Mouse (Mus musculus) thymus, postnatal 25 days (tissue): ENCODE measurements around the gene Abcb10.
"Not testable (repeated sequence)": the region's sequence is repeated elsewhere in the genome, so short reads cannot be mapped to it uniquely, and the experiment has no call there.

ENCODE experiments used
- DNase-seq: peaks from one replicate; pipeline ENCODE4 v3.0.0; 2022

Gene Abcb10

GRCm38 (mm10) chr8:123980239-123980638, 2.7 kb downstream of the Abcb10 start:
- DNase-seq, result no peak

- DNase-seq, result no peak
These were observed 4.0 kb downstream of the Abcb10 start for GRCm38 (mm10) chr8:123978926-123979325.

- no peak for DNase-seq
These were observed 4.6 kb downstream of the Abcb10 start for GRCm38 (mm10) chr8:123978166-123978838.

- no peak for DNase-seq
These were observed 5.4 kb downstream of the Abcb10 start for GRCm38 (mm10) chr8:123977499-123977898.

- DNase-seq, result no peak
These were observed 9.4 kb downstream of the Abcb10 start for GRCm38 (mm10) chr8:123973495-123973894.

- no peak for DNase-seq
These were observed 16.0 kb downstream of the Abcb10 start for GRCm38 (mm10) chr8:123966896-123967295.

GRCm38 (mm10) chr8:123961371-123961770, 21.6 kb downstream of the Abcb10 start:
- no peak for DNase-seq

- DNase-seq, result not testable (repeated sequence)
These were observed 22.4 kb downstream of the Abcb10 start for GRCm38 (mm10) chr8:123960556-123960955.

GRCm38 (mm10) chr8:123960056-123960455, 22.9 kb downstream of the Abcb10 start:
- no peak for DNase-seq

GRCm38 (mm10) chr8:123959473-123959872, 23.4 kb downstream of the Abcb10 start:
- DNase-seq, result no peak

- no peak for DNase-seq
These were observed 24.8 kb downstream of the Abcb10 start for GRCm38 (mm10) chr8:123958130-123958529.

GRCm38 (mm10) chr8:123954246-123954645, 28.7 kb downstream of the Abcb10 start:
- no peak for DNase-seq

GRCm38 (mm10) chr8:123953686-123954085, 29.2 kb downstream of the Abcb10 start:
- no peak for DNase-seq

- peak; percentile 73 for DNase-seq
These were observed 32.7 kb downstream of the Abcb10 start for GRCm38 (mm10) chr8:123950077-123950802.

GRCm38 (mm10) chr8:123949686-123949986, 33.3 kb downstream of the Abcb10 start:
- DNase-seq, result no peak

GRCm38 (mm10) chr8:123948942-123949685, 33.8 kb downstream of the Abcb10 start, which contains the start of gene Nup133:
Nup133 (minus strand) TSS chr8:123949265.
- DNase-seq, result peak; percentile 99

- no peak for DNase-seq
These were observed 53.9 kb downstream of the Abcb10 start for GRCm38 (mm10) chr8:123929026-123929425.

- DNase-seq, result no peak
These were observed 57.3 kb downstream of the Abcb10 start for GRCm38 (mm10) chr8:123925671-123926070.

GRCm38 (mm10) chr8:123924719-123925118, 58.2 kb downstream of the Abcb10 start:
- peak; percentile 77 for DNase-seq

GRCm38 (mm10) chr8:123914635-123915034, 68.3 kb downstream of the Abcb10 start:
- DNase-seq, result no peak

- no peak for DNase-seq
These were observed 70.7 kb downstream of the Abcb10 start for GRCm38 (mm10) chr8:123912265-123912664.

- DNase-seq, result no peak
These were observed 75.3 kb downstream of the Abcb10 start for GRCm38 (mm10) chr8:123907604-123908003.

GRCm38 (mm10) chr8:123902653-123903052, 80.3 kb downstream of the Abcb10 start:
- no peak for DNase-seq
